Mouse (Mus musculus) liver, embryonic 14.5 days (tissue): Measurements from ENCODE around the gene Hacd1.

Experiments used
- CTCF ChIP-seq: IDR thresholded peaks from 2 replicates; pipeline ENCODE4 v1.5.1; 2016; ENCODE audit warnings: antibody characterized with exemption, low read depth, control low read depth
- EP300 ChIP-seq: IDR thresholded peaks from 2 replicates; pipeline ENCODE4 v1.6.1; 2016; ENCODE audit warnings: antibody characterized with exemption, low read depth

GRCm38 (mm10) chr2:14055566-14056331 is at the start of gene Hacd1:
- TF ChIP-seq CTCF (no peak), EP300 (no peak)
